Mouse (Mus musculus): ENCODE measurements around the gene Pctp. TPM values are rescaled to one million over a fixed set of nuclear protein-coding genes. Genes with fewer than 3 reads are reported as not detected.
A peak's percentile ranks its signal among the peaks of the same experiment; 100 is the strongest.

Pctp gene
- total RNA-seq (2014; rRNA removed; ENCODE audit: low replicate concordance) (5.1 and 5.6 TPM in 2 replicates), polyA plus RNA-seq (2015; fragmentation: Nextera tagmentation; extraction: Ambion mirVana) (5.7 and 6.5 TPM in 2 replicates)

GRCm38 (mm10) chr11:90002231-90002986 lies at the start of gene Pctp:
Gene Pctp (minus strand): TSS chr11:90002894.
- ATAC-seq (ENCODE audit: insufficient read depth, low read depth) (peak; percentile 98), DNase-seq (ENCODE audit: low spot score) (peak; percentile 91)
- Histone ChIP-seq H3K9me3 (replicated peaks; ENCODE audit: control insufficient read depth, low read length) (no peaks in the 10 kb centered on the region), H3K36me3 (replicated peaks; ENCODE audit: control insufficient read depth, insufficient read depth, low read length) (no peaks in the 10 kb centered on the region), H3K4me1 (ENCODE audit: control insufficient read depth, insufficient read depth) (peaks cover 6% of the 10 kb centered on the region; the same call in 1 of the 2 replicates), H3K9ac (replicated peaks; ENCODE audit: low read depth, low read length) (peak within 1 kb of the TSS; percentile 51), H3K4me3 (ENCODE audit: low read depth, low read length) (peak within 1 kb of the TSS; percentile 60), H3K4me2 (ENCODE audit: low read depth, low read length) (peak within 1 kb of the TSS; percentile 85), H3K27me3 (ENCODE audit: control insufficient read depth, insufficient read depth, low read length) (no peaks in the 10 kb centered on the region), H3K27ac (ENCODE audit: low read depth) (peak within 1 kb of the TSS; percentile 11; the same call in 1 of the 2 replicates)
- 9% methylated on average over 35 of the region's 35 CpGs for WGBS
- no peak for TF ChIP-seq EP300 (IDR thresholded peaks at IDR 0.05; ENCODE audit: low read depth)
- TF ChIP-seq CTCF (IDR thresholded peaks at IDR 0.05; ENCODE audit: low read depth) = no peak

- no peaks in the 10 kb centered on the region for H3K27me3 ChIP-seq (ENCODE audit: control insufficient read depth, insufficient read depth, low read length)
- H3K9ac ChIP-seq (replicated peaks; ENCODE audit: low read depth, low read length) = no peak overlapping the region
- H3K4me3 ChIP-seq (ENCODE audit: low read depth, low read length) = no peak overlapping the region
- H3K4me2 ChIP-seq (ENCODE audit: low read depth, low read length) = no peak overlapping the region
- no peak for TF ChIP-seq CTCF (IDR thresholded peaks at IDR 0.05; ENCODE audit: low read depth)
- no peak for TF ChIP-seq EP300 (IDR thresholded peaks at IDR 0.05; ENCODE audit: low read depth)
- DNase-seq (ENCODE audit: low spot score) (no peak), ATAC-seq (ENCODE audit: insufficient read depth, low read depth) (no peak)
- no peaks in the 10 kb centered on the region for H3K9me3 ChIP-seq (replicated peaks; ENCODE audit: control insufficient read depth, low read length)
- no peaks in the 10 kb centered on the region for H3K36me3 ChIP-seq (replicated peaks; ENCODE audit: control insufficient read depth, insufficient read depth, low read length)
- WGBS = 70% methylated on average over 7 of the region's 7 CpGs
- peaks cover 12% of the 10 kb centered on the region for H3K4me1 ChIP-seq (ENCODE audit: control insufficient read depth, insufficient read depth)
- H3K27ac ChIP-seq (ENCODE audit: low read depth) = no peak overlapping the region
Measured at GRCm38 (mm10) chr11:90050016-90050415, 47.3 kb upstream of the Pctp start.

GRCm38 (mm10) chr11:90047271-90047670 lies 44.6 kb upstream of the Pctp start:
- Histone ChIP-seq H3K4me1 (ENCODE audit: control insufficient read depth, insufficient read depth) (0 out of 2 replicates have a peak, but pooled peaks cover 5% of the 10 kb centered on the region), H3K36me3 (replicated peaks; ENCODE audit: control insufficient read depth, insufficient read depth, low read length) (no peaks in the 10 kb centered on the region), H3K4me3 (ENCODE audit: low read depth, low read length) (no peak overlapping the region), H3K9me3 (replicated peaks; ENCODE audit: control insufficient read depth, low read length) (no peaks in the 10 kb centered on the region), H3K27me3 (ENCODE audit: control insufficient read depth, insufficient read depth, low read length) (no peaks in the 10 kb centered on the region), H3K4me2 (ENCODE audit: low read depth, low read length) (no peak overlapping the region), H3K27ac (ENCODE audit: low read depth) (no peak overlapping the region), H3K9ac (replicated peaks; ENCODE audit: low read depth, low read length) (no peak overlapping the region)
- 50% methylated on average over 9 of the region's 9 CpGs for WGBS
- no peak for TF ChIP-seq CTCF (IDR thresholded peaks at IDR 0.05; ENCODE audit: low read depth)
- TF ChIP-seq EP300 (IDR thresholded peaks at IDR 0.05; ENCODE audit: low read depth) = no peak
- ATAC-seq (ENCODE audit: insufficient read depth, low read depth) (no peak), DNase-seq (ENCODE audit: low spot score) (no peak)

GRCm38 (mm10) chr11:90046211-90046610 lies 43.5 kb upstream of the Pctp start:
- no peak overlapping the region for H3K4me2 ChIP-seq (ENCODE audit: low read depth, low read length)
- 0 out of 2 replicates have a peak, but pooled peaks cover 5% of the 10 kb centered on the region for H3K4me1 ChIP-seq (ENCODE audit: control insufficient read depth, insufficient read depth)
- H3K27me3 ChIP-seq (ENCODE audit: control insufficient read depth, insufficient read depth, low read length) = no peaks in the 10 kb centered on the region
- TF ChIP-seq CTCF (IDR thresholded peaks at IDR 0.05; ENCODE audit: low read depth) (no peak), EP300 (IDR thresholded peaks at IDR 0.05; ENCODE audit: low read depth) (no peak)
- 43% methylated on average over 7 of the region's 7 CpGs for WGBS
- no peaks in the 10 kb centered on the region for H3K9me3 ChIP-seq (replicated peaks; ENCODE audit: control insufficient read depth, low read length)
- no peak overlapping the region for H3K4me3 ChIP-seq (ENCODE audit: low read depth, low read length)
- DNase-seq (ENCODE audit: low spot score) (no peak), ATAC-seq (ENCODE audit: insufficient read depth, low read depth) (no peak)
- no peak overlapping the region for H3K9ac ChIP-seq (replicated peaks; ENCODE audit: low read depth, low read length)
- H3K27ac ChIP-seq (ENCODE audit: low read depth) = no peak overlapping the region
- no peaks in the 10 kb centered on the region for H3K36me3 ChIP-seq (replicated peaks; ENCODE audit: control insufficient read depth, insufficient read depth, low read length)

GRCm38 (mm10) chr11:90044459-90044858 lies 41.8 kb upstream of the Pctp start:
- H3K4me3 ChIP-seq (ENCODE audit: low read depth, low read length) = no peak overlapping the region
- no peak for DNase-seq (ENCODE audit: low spot score)
- H3K4me2 ChIP-seq (ENCODE audit: low read depth, low read length) = no peak overlapping the region
- TF ChIP-seq EP300 (IDR thresholded peaks at IDR 0.05; ENCODE audit: low read depth) (no peak), CTCF (IDR thresholded peaks at IDR 0.05; ENCODE audit: low read depth) (no peak)
- H3K36me3 ChIP-seq (replicated peaks; ENCODE audit: control insufficient read depth, insufficient read depth, low read length) = no peaks in the 10 kb centered on the region
- no peak overlapping the region for H3K27ac ChIP-seq (ENCODE audit: low read depth)
- no peaks in the 10 kb centered on the region for H3K9me3 ChIP-seq (replicated peaks; ENCODE audit: control insufficient read depth, low read length)
- H3K9ac ChIP-seq (replicated peaks; ENCODE audit: low read depth, low read length) = no peak overlapping the region
- WGBS = 87% methylated on average over 4 of the region's 4 CpGs
- H3K27me3 ChIP-seq (ENCODE audit: control insufficient read depth, insufficient read depth, low read length) = no peaks in the 10 kb centered on the region
- no peak for ATAC-seq (ENCODE audit: insufficient read depth, low read depth)
- H3K4me1 ChIP-seq (ENCODE audit: control insufficient read depth, insufficient read depth) = 0 out of 2 replicates have a peak, but pooled peaks cover 5% of the 10 kb centered on the region

Data from heart, postnatal 0 days (tissue).